In genomic region chr8:70708281-70708680, GRCm38 (mm10) we compare ENCODE assay signal across 23 mouse cellular contexts. TPM values are rescaled to one million over a fixed set of nuclear protein-coding genes. Genes with fewer than 3 reads are reported as not detected.
DNase-seq lines count a peak whose midpoint lies in the region; ATAC-seq lines count a peak whose summit lies in the region.
"Had no signal": no experiment of that assay in that cellular context is flagged by ENCODE, and none has a peak within 500 bp of the region (broad histone marks: within the 10 kb centered on the region; RNA-seq: fewer than 3 reads in every experiment).

No protein-coding gene starts in this region.

- 78% methylated on average over 14 of the region's 14 CpGs for WGBS in heart, embryonic 13.5 days
- WGBS in intestine, embryonic 16.5 days = 90% methylated on average over 14 of the region's 14 CpGs

- H3K27me3 ChIP-seq in heart, embryonic 13.5 days (replicated peaks) = 0 out of 2 replicates have a peak, but pooled peaks cover 8% of the 10 kb centered on the region
- H3K27me3 ChIP-seq in intestine, embryonic 16.5 days (replicated peaks; ENCODE audit: control insufficient read depth, insufficient read depth, low read length) = no peaks in the 10 kb centered on the region
- H3K27me3 ChIP-seq: embryonic facial prominence, embryonic 12.5 days; forebrain, embryonic 13.5 days had no signal

- DNase-seq in gastrocnemius, adult 18-20 months (ENCODE audit: low spot score) = peak; percentile 65
- no peak for DNase-seq in gastrocnemius, postnatal 36 days
- no peak for DNase-seq in heart, postnatal 14 days
- DNase-seq in adrenal gland, postnatal 14 days = peak; percentile 70
- peak; percentile 58 for DNase-seq in gastrocnemius, postnatal 25 days
- no peak for DNase-seq in natural killer cell, adult 2 months (ENCODE audit: low spot score in 2 of 2)
- DNase-seq: cerebellum, adult 8-10 months; forebrain, postnatal 0 days; heart, postnatal 36 days; kidney, adult 11 months; kidney, adult 9 months had no signal

- H3K27ac ChIP-seq in heart, embryonic 13.5 days (replicated peaks) = no peak overlapping the region
- H3K27ac ChIP-seq in intestine, embryonic 16.5 days (ENCODE audit: low read length) = no peak overlapping the region
- H3K27ac ChIP-seq: embryonic facial prominence, embryonic 12.5 days; forebrain, embryonic 13.5 days; heart, adult 2 months; hindbrain, embryonic 12.5 days had no signal

- 0 out of 2 replicates have a peak, but pooled peaks cover under 1% of the 10 kb centered on the region for H3K4me1 ChIP-seq in heart, embryonic 13.5 days
- no peaks in the 10 kb centered on the region for H3K4me1 ChIP-seq in intestine, embryonic 16.5 days (ENCODE audit: control insufficient read depth, insufficient read depth, low read length)
- H3K4me1 ChIP-seq: embryonic facial prominence, embryonic 12.5 days had no signal

- H3K4me2 ChIP-seq in heart, embryonic 13.5 days = no peak overlapping the region
- H3K4me2 ChIP-seq in intestine, embryonic 16.5 days (ENCODE audit: low read depth, low read length) = no peak overlapping the region
- H3K4me2 ChIP-seq: embryonic facial prominence, embryonic 12.5 days; forebrain, embryonic 13.5 days; heart, embryonic 11.5 days; hindbrain, embryonic 12.5 days had no signal

- no peaks in the 10 kb centered on the region for H3K9me3 ChIP-seq in heart, embryonic 13.5 days
- H3K9me3 ChIP-seq in intestine, embryonic 16.5 days (ENCODE audit: control insufficient read depth, low read length) = no peaks in the 10 kb centered on the region
- H3K9me3 ChIP-seq: embryonic facial prominence, embryonic 12.5 days; forebrain, embryonic 13.5 days; hindbrain, embryonic 12.5 days had no signal

- H3K4me3 ChIP-seq in heart, embryonic 13.5 days = no peak overlapping the region
- no peak overlapping the region for H3K4me3 ChIP-seq in intestine, embryonic 16.5 days (ENCODE audit: low read length)
- H3K4me3 ChIP-seq: embryonic facial prominence, embryonic 12.5 days; forebrain, embryonic 13.5 days; heart, adult 2 months; hindbrain, embryonic 12.5 days had no signal

- no peak for ATAC-seq in heart, embryonic 13.5 days (ENCODE audit: extremely low read depth, insufficient number of reproducible peaks, low FRiP score, low TSS enrichment)
- no peak for ATAC-seq in intestine, embryonic 16.5 days
- ATAC-seq: forebrain, embryonic 13.5 days; forebrain, postnatal 0 days; hindbrain, embryonic 16.5 days; inflammation-experienced regulatory T-cells, adult 6 months had no signal

- H3K9ac ChIP-seq in heart, embryonic 13.5 days = 0 out of 2 replicates have a peak overlapping the region, but pooled peaks have one; percentile 47
- no peak overlapping the region for H3K9ac ChIP-seq in intestine, embryonic 16.5 days (ENCODE audit: low read depth, low read length)
- H3K9ac ChIP-seq: embryonic facial prominence, embryonic 12.5 days; forebrain, embryonic 13.5 days; forebrain, postnatal 0 days; hindbrain, embryonic 12.5 days had no signal

- peaks cover 4% of the 10 kb centered on the region for H3K36me3 ChIP-seq in heart, embryonic 13.5 days
- no peaks in the 10 kb centered on the region for H3K36me3 ChIP-seq in intestine, embryonic 16.5 days (ENCODE audit: control insufficient read depth, insufficient read depth, low read length)

- intact Hi-C loops in gastrocnemius, postnatal 36 days (cut with DNase I) = no loop called here
- intact Hi-C loops in heart, postnatal 14 days (cut with DNase I) = no loop called here

RNA-seq across cellular contexts. Expression of gene Iqcn, which starts 5.0 kb away (rescaled TPM):
- total RNA-seq in gastrocnemius, adult 18-20 months (2021) = not detected
- under 1 TPM in 1 of 2 experiments, not detected in 1; 0.05 TPM for total RNA-seq in gastrocnemius, postnatal 36 days (2021)
- polyA plus RNA-seq in heart, embryonic 13.5 days (2015; fragmentation: Nextera tagmentation; extraction: Ambion mirVana) = not detected in 2 replicates
- total RNA-seq in heart, postnatal 14 days (2021) = under 1 TPM; 0.10 to 0.12 TPM
- 0.11 and 0.19 TPM in 2 replicates for total RNA-seq in adrenal gland, postnatal 14 days (2021)
- not detected for total RNA-seq in gastrocnemius, postnatal 25 days (2021)
- not detected in 2 replicates for polyA plus RNA-seq in intestine, embryonic 16.5 days (2015; fragmentation: Nextera tagmentation; extraction: Ambion mirVana)
- total RNA-seq: gastrocnemius, adult 8-10 months; heart, adult 2 months had no signal
- polyA plus RNA-seq: embryonic facial prominence, embryonic 12.5 days; heart, embryonic 11.5 days; hindbrain, embryonic 12.5 days; hindbrain, embryonic 16.5 days; inflammation-experienced regulatory T-cells, adult 6 months had no signal

RNA-seq across cellular contexts. Expression of gene Jund, which starts 9.5 kb away (rescaled TPM):
- total RNA-seq in gastrocnemius, adult 18-20 months (2021) = 10 to 100 TPM; 41.6 to 68.4 TPM
- 10 to 100 TPM; 60.6 to 77.9 TPM for total RNA-seq in gastrocnemius, postnatal 36 days (2021)
- polyA plus RNA-seq in heart, embryonic 13.5 days (2015; fragmentation: Nextera tagmentation; extraction: Ambion mirVana) = 68.6 and 76.9 TPM in 2 replicates
- total RNA-seq in heart, postnatal 14 days (2021) = 100 to 1,000 TPM; 159 to 162 TPM
- 165 and 174 TPM in 2 replicates for total RNA-seq in adrenal gland, postnatal 14 days (2021)
- 10 to 100 TPM; 54.5 to 68.6 TPM for total RNA-seq in gastrocnemius, postnatal 25 days (2021)
- 37.3 and 52.2 TPM in 2 replicates for polyA plus RNA-seq in intestine, embryonic 16.5 days (2015; fragmentation: Nextera tagmentation; extraction: Ambion mirVana)

RNA-seq across cellular contexts. Expression of gene Gm3336, which starts 10.1 kb away (rescaled TPM):
- total RNA-seq in gastrocnemius, adult 18-20 months (2021) = not detected
- total RNA-seq in gastrocnemius, postnatal 36 days (2021) = not detected
- polyA plus RNA-seq in heart, embryonic 13.5 days (2015; fragmentation: Nextera tagmentation; extraction: Ambion mirVana) = not detected in 2 replicates
- not detected for total RNA-seq in heart, postnatal 14 days (2021)
- 0.70 TPM in 1 of 2 replicates, not detected in the other for total RNA-seq in adrenal gland, postnatal 14 days (2021)
- total RNA-seq in gastrocnemius, postnatal 25 days (2021) = not detected
- 3.3 and 4.1 TPM in 2 replicates for polyA plus RNA-seq in intestine, embryonic 16.5 days (2015; fragmentation: Nextera tagmentation; extraction: Ambion mirVana)
- total RNA-seq: forebrain, postnatal 0 days; gastrocnemius, adult 8-10 months; heart, adult 2 months; heart, postnatal 36 days had no signal
- polyA plus RNA-seq: cortical plate, adult 2 months; embryonic facial prominence, embryonic 12.5 days; forebrain, embryonic 13.5 days; forebrain, postnatal 0 days; heart, adult 2 months; heart, embryonic 11.5 days; heart, embryonic 16.5 days; hindbrain, embryonic 12.5 days had no signal

RNA-seq across cellular contexts. Expression of gene Pde4c, which starts 15.2 kb away (rescaled TPM):
- 1 to 10 TPM; 1.3 to 1.6 TPM for total RNA-seq in gastrocnemius, adult 18-20 months (2021)
- total RNA-seq in gastrocnemius, postnatal 36 days (2021) = 1 to 10 TPM; 1.9 to 2.1 TPM
- polyA plus RNA-seq in heart, embryonic 13.5 days (2015; fragmentation: Nextera tagmentation; extraction: Ambion mirVana) = 0.14 TPM in 1 of 2 replicates, not detected in the other
- total RNA-seq in heart, postnatal 14 days (2021) = 1 to 10 TPM; 4.5 to 4.6 TPM
- 1.9 TPM in 2 replicates for total RNA-seq in adrenal gland, postnatal 14 days (2021)
- 1 to 10 TPM; 1.6 to 2.3 TPM for total RNA-seq in gastrocnemius, postnatal 25 days (2021)
- polyA plus RNA-seq in intestine, embryonic 16.5 days (2015; fragmentation: Nextera tagmentation; extraction: Ambion mirVana) = 0.28 and 0.64 TPM in 2 replicates
- polyA plus RNA-seq: heart, embryonic 11.5 days had no signal

RNA-seq across cellular contexts. Expression of gene Lsm4, which starts 35.2 kb away (rescaled TPM):
- total RNA-seq in gastrocnemius, adult 18-20 months (2021) = 10 to 100 TPM; 65.4 to 70.3 TPM
- 10 to 100 TPM; 54.9 to 63.3 TPM for total RNA-seq in gastrocnemius, postnatal 36 days (2021)
- 269 and 297 TPM in 2 replicates for polyA plus RNA-seq in heart, embryonic 13.5 days (2015; fragmentation: Nextera tagmentation; extraction: Ambion mirVana)
- total RNA-seq in heart, postnatal 14 days (2021) = 10 to 100 TPM; 75.0 to 76.5 TPM
- total RNA-seq in adrenal gland, postnatal 14 days (2021) = 76.0 and 78.6 TPM in 2 replicates
- 10 to 100 TPM; 57.7 to 66.0 TPM for total RNA-seq in gastrocnemius, postnatal 25 days (2021)
- polyA plus RNA-seq in intestine, embryonic 16.5 days (2015; fragmentation: Nextera tagmentation; extraction: Ambion mirVana) = 228 and 246 TPM in 2 replicates

Comparison
In these comparisons a context has a peak if more than half of its experiments do, and no peak if none do; other contexts are left out.
1. DNase-seq: peak in gastrocnemius, adult 18-20 months (single experiment), adrenal gland, postnatal 14 days (single experiment) and gastrocnemius, postnatal 25 days (single experiment); none in gastrocnemius, postnatal 36 days (0 of 2), heart, postnatal 14 days (0 of 2) and natural killer cell, adult 2 months (0 of 2).